Mouse (Mus musculus): ENCODE results near the gene Tmem14c.

GRCm38 (mm10) chr13:41045901-41046300, 29.8 kb downstream of the Tmem14c start:
- TF ChIP-seq CTCF (IDR thresholded peaks at IDR 0.05; ENCODE audit: insufficient read depth, low read depth, low read length) (no peak), POLR2A (IDR thresholded peaks at IDR 0.05; ENCODE audit: insufficient read depth, low read depth, low read length) (no peak)
